Mouse (Mus musculus) B cell, adult 67 days (primary cell): ENCODE results near the gene Mapre1. TPM values are rescaled to one million over a fixed set of nuclear protein-coding genes. Genes with fewer than 3 reads are reported as not detected.

ENCODE experiments used
- total RNA-seq, 2 experiments: library from RNA; stranded (reverse); gene quantifications; 4 replicates each; pipeline ENCODE4 v1.2.4; 2023

Mapre1 gene
- total RNA-seq, result 100 to 1,000 TPM; 139 to 146 TPM

DNA sequence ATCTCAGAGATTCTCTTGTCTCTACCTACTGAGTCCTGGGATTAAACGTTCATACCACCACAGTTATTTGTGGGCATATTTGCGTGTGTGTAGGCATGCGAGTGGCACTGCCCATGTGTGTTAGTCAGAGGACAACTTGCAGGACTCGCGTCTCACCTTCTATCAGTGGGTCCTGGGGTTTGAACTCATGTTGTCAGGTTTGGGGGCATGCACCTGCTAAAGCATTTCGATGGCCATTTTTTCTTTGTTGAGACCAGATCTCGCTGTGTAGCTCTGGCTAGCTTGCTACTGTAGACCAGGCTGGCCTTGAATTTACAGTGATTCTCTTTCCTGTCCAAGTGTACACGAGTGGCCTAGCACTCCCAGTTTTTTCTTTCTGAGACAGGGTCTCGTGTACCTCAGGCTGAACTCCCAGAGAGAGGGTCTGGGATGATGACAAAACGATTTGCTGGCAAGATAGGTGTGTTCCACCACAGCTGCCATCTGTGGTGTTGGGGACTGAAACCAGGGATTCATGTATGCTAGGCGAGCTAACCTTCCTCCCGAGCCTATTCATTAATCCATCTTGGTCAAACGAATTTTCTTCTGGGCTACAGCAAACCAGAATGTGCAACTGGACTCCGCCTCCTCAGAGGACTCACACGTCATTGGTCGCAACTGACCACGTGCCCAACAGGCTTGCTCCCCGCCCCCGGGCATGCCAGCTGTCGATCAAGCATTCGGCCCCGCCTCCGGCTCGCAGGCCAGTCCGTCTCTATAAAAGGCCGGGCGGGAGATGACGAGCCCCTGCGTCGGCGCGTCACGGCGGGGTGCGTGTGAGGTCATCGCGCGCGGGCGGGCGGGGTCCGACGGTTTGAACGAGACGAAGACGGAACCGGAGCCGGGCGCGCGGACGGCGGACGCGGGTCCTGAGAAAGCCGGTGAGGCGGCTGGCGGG lies at the start of gene Mapre1:
Gene Mapre1 (plus strand): TSS at position 775 of the 937 bp plus-strand sequence.

DNA sequence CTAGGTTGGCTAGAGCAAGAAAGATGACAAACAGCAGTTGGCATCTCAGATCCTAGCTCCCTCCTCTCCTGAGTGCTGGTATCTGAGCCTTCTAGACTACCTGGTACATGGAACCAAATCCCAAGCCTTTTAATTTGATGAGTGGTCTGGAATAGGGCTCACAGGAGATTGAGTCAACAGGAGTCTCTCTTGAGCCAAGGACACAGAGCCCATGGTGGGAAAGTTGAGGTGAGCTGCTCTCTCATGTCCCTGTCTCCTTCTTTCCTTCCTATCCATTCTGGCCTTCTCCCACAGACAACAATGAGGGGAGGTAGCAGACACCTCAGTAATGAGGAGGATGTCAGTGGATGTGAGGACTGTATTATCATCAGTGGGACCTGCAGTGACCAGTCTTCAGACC lies 44.7 kb upstream of the Mapre1 start, which contains the start of gene Dnmt3c:
Gene Dnmt3c (plus strand): TSS at position 301 of the 400 bp plus-strand sequence.

DNA sequence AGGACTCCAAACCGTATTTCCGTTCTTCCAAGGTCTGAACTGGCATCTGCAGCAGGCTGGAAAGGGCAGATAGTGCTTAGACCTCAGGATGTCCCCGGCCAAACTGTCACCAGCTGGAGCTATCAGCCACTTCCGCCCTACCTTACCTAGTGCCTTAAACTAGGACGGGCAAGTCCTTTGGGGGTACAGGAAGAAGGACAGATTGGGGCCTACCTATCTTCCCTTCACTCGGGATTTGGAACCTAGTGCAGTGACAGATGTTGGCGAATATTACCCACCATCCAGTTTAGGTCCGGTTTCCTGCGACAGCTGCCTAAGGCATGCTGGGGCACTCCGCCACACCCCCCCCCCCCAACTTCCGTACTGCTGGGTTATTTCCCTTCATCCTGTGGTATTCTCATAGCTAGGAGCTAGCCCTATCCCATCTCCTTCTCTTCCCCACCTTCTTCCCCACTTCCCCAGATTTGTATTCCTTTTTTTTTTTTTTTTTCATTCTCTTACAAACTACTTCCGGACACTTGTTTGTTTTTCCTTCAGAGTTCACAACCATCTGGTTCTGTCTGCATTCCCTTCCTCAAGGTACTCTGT lies 38.4 kb downstream of the Mapre1 start, which contains the start of gene Efcab8:
Gene Efcab8 (plus strand): TSS at position 538 of the 588 bp plus-strand sequence.

Other genes starting within 250 kb of the Mapre1 start
- gene 4930404H24Rik, start 248.5 kb upstream of the Mapre1 start, total RNA-seq, result not detected
- gene Nol4l, start 211.3 kb upstream of the Mapre1 start, total RNA-seq, result 1 to 10 TPM in 1 of 2 experiments, under 1 TPM in 1; 0.84 to 1.5 TPM
- gene Commd7, start 108.5 kb upstream of the Mapre1 start, total RNA-seq, result 10 to 100 TPM; 37.9 to 39.2 TPM
- gene Dnmt3b, start 91.8 kb upstream of the Mapre1 start, total RNA-seq, result 10 to 100 TPM; 10.6 to 11.5 TPM
- not detected for gene Dnmt3c, start 44.6 kb upstream of the Mapre1 start, total RNA-seq
- 1 to 10 TPM in 1 of 2 experiments, under 1 TPM in 1; 0.58 to 1.4 TPM for gene Efcab8, start 38.7 kb downstream of the Mapre1 start, total RNA-seq
- not detected for gene Sun5, start 129.8 kb downstream of the Mapre1 start, total RNA-seq
- not detected for gene Bpifb2, start 133.8 kb downstream of the Mapre1 start, total RNA-seq
- not detected for gene Bpifb6, start 159.1 kb downstream of the Mapre1 start, total RNA-seq
- gene Bpifb3, start 177.0 kb downstream of the Mapre1 start, total RNA-seq, result not detected
- gene Bpifb4, start 196.9 kb downstream of the Mapre1 start, total RNA-seq, result not detected
- not detected for gene Bpifa6, start 233.7 kb downstream of the Mapre1 start, total RNA-seq